In the genomic region with DNA sequence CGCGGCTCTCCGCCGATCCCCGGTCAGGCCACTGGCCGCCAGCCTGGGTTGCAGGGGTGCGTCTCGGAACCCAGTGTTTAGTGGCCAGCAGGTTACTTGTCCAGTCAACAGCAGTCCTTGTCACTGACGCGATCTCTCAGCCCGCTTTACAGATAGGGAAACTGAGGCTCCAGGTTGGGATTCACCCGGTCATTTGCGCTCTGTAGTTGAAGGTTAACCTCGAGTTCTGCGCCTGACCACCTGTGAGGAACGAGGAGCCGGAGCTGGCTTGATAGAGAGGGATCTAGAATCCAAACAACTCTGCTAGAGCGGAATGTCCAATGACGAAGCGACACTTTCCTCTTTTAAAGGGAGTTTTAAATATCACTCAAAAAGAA, we compare ENCODE assay signal across 7 mouse cellular contexts. TPM values are rescaled to one million over a fixed set of nuclear protein-coding genes. Genes with fewer than 3 reads are reported as not detected.
DNase-seq lines count a peak whose midpoint lies in the region; ATAC-seq and TF ChIP-seq lines count a peak whose summit lies in the region.

A gene (minus strand): TSS at position 321 of the 377 bp plus-strand sequence.

- peak within 1 kb of the TSS; percentile 86 for H3K9ac ChIP-seq in ES-Bruce4 (ENCODE audit: low read depth, poor library complexity, severe bottlenecking)
- peak within 1 kb of the TSS; percentile 86 for H3K9ac ChIP-seq in limb, embryonic 12.5 days (replicated peaks)

- no peak for TF ChIP-seq POLR2A in ES-Bruce4 (IDR thresholded peaks at IDR 0.05; ENCODE audit: insufficient read depth, low read length)
- no peak for TF ChIP-seq POLR2A in olfactory bulb, adult 2 months (IDR thresholded peaks at IDR 0.05; ENCODE audit: insufficient read depth, low read depth, low read length)

- DNase-seq in heart, postnatal 36 days: no peak
- DNase-seq in embryo, embryonic 11 days: no peak

- H3K4me2 ChIP-seq in limb, embryonic 12.5 days: peak within 1 kb of the TSS; percentile 78

- H3K79me2 ChIP-seq in C2C12 (ENCODE audit: control insufficient read depth, insufficient read depth): peaks cover 40% of the 10 kb centered on the region

- H3K9me3 ChIP-seq in ES-Bruce4 (replicated peaks; ENCODE audit: control insufficient read depth, insufficient read depth, low read length, poor library complexity, severe bottlenecking): no peaks in the 10 kb centered on the region
- H3K9me3 ChIP-seq in limb, embryonic 12.5 days: no peaks in the 10 kb centered on the region

- no peaks in the 10 kb centered on the region for H3K27me3 ChIP-seq in C2C12 (ENCODE audit: control insufficient read depth, insufficient read depth, insufficient read length)
- H3K27me3 ChIP-seq in ES-Bruce4 (ENCODE audit: control insufficient read depth, insufficient read depth, low read length, poor library complexity, severe bottlenecking): no peaks in the 10 kb centered on the region
- no peaks in the 10 kb centered on the region for H3K27me3 ChIP-seq in limb, embryonic 12.5 days

- no peak for ATAC-seq in erythroid progenitor cell, adult 5-6 weeks (replicated peaks; ENCODE audit: low FRiP score, poor library complexity, severe bottlenecking)
- ATAC-seq in limb, embryonic 12.5 days (ENCODE audit: insufficient number of reproducible peaks, insufficient read depth, low FRiP score, low TSS enrichment, low read depth): no peak

- TF ChIP-seq CTCF in C2C12 (IDR thresholded peaks at IDR 0.05; ENCODE audit: control insufficient read depth, insufficient read depth, insufficient read length): no peak
- TF ChIP-seq CTCF in ES-Bruce4 (IDR thresholded peaks at IDR 0.05; ENCODE audit: low read depth, low read length): no peak
- no peak for TF ChIP-seq CTCF in olfactory bulb, adult 2 months (IDR thresholded peaks at IDR 0.05; ENCODE audit: insufficient read depth, low read depth, low read length)

- intact Hi-C loops in heart, postnatal 36 days (cut with DNase I): loop anchor here (2.0 kb wide), 1 partner anchor 27 kb away; no protein-coding TSS in a partner anchor

- peaks cover 32% of the 10 kb centered on the region for H3K79me3 ChIP-seq in C2C12 (ENCODE audit: low read depth)

- 18% methylated on average over 20 of the region's 20 CpGs for WGBS in limb, embryonic 12.5 days
- 11% methylated on average over 20 of the region's 20 CpGs for WGBS in olfactory bulb, adult 2 months

- H3K4me3 ChIP-seq in C2C12 (ENCODE audit: insufficient read depth, poor library complexity, severe bottlenecking) (peak within 1 kb of the TSS; percentile 56), ES-Bruce4 (ENCODE audit: low read depth, low read length) (peak within 1 kb of the TSS; percentile 80)
- peak within 1 kb of the TSS; percentile 73 for H3K4me3 ChIP-seq in limb, embryonic 12.5 days (replicated peaks)
- peak within 1 kb of the TSS; percentile 72 for H3K4me3 ChIP-seq in olfactory bulb, adult 2 months (ENCODE audit: insufficient read depth, low read depth, low read length)

- H3K36me3 ChIP-seq in C2C12 (ENCODE audit: control insufficient read depth, insufficient read depth) (peaks cover 7% of the 10 kb centered on the region), ES-Bruce4 (ENCODE audit: control insufficient read depth, insufficient read depth, low read length, poor library complexity, severe bottlenecking) (0 out of 2 replicates have a peak, but pooled peaks cover under 1% of the 10 kb centered on the region)
- H3K36me3 ChIP-seq in limb, embryonic 12.5 days: peaks cover 5% of the 10 kb centered on the region; the same call in 1 of the 2 replicates

- H3ac ChIP-seq in C2C12 (ENCODE audit: control insufficient read depth, insufficient read length, low read depth): peak within 1 kb of the TSS; percentile 91

- TF ChIP-seq EP300 in ES-Bruce4 (IDR thresholded peaks at IDR 0.05; ENCODE audit: insufficient read depth, low read depth, low read length): no peak

- H3K27ac ChIP-seq in ES-Bruce4 (ENCODE audit: insufficient read depth, low read length): peak within 1 kb of the TSS; percentile 49
- H3K27ac ChIP-seq in limb, embryonic 12.5 days: peak within 1 kb of the TSS; percentile 98
- peak within 1 kb of the TSS; percentile 89 for H3K27ac ChIP-seq in olfactory bulb, adult 2 months (ENCODE audit: insufficient read depth, low read depth, low read length)

- peaks cover 1% of the 10 kb centered on the region for H3K4me1 ChIP-seq in ES-Bruce4 (ENCODE audit: control insufficient read depth, insufficient read depth, low read length)
- peaks cover 16% of the 10 kb centered on the region for H3K4me1 ChIP-seq in limb, embryonic 12.5 days (replicated peaks)
- peaks cover 2% of the 10 kb centered on the region; the same call in 1 of the 2 replicates for H3K4me1 ChIP-seq in olfactory bulb, adult 2 months (ENCODE audit: control insufficient read depth, insufficient read depth, low read length)

TF ChIP-seq in C2C12, 6 proteins besides CTCF, POLR2A, EP300 and RAD21:
- TF ChIP-seq MAX (IDR thresholded peaks at IDR 0.05) (no peak), FOSL1 (IDR thresholded peaks at IDR 0.05; ENCODE audit: insufficient read depth, low read length, poor library complexity, severe bottlenecking) (no peak), MYOD1 (IDR thresholded peaks at IDR 0.05; ENCODE audit: control insufficient read depth, insufficient read length, low read depth) (no peak), CEBPB (IDR thresholded peaks at IDR 0.05; ENCODE audit: low read depth) (no peak), USF1 (IDR thresholded peaks at IDR 0.05; ENCODE audit: low read depth) (no peak), MYOG (IDR thresholded peaks at IDR 0.05; ENCODE audit: control insufficient read depth, extremely low read depth, insufficient read length) (no peak)

RNA-seq across cellular contexts. Expression of the gene that starts here (rescaled TPM):
- polyA plus RNA-seq in C2C12 (2012; fragmentation: generic; extraction: Trizol) (16.0 TPM), ES-Bruce4 (2011; ENCODE audit: insufficient read depth, insufficient read length, low read depth, missing spikeins) (36.8 and 37.1 TPM in 2 replicates)
- total RNA-seq in erythroid progenitor cell, adult 5-6 weeks (2015; ENCODE audit: low replicate concordance): 14.7 and 16.6 TPM in 2 replicates
- total RNA-seq in erythroid progenitor cell, adult 5-6 weeks (2017; ENCODE audit: low replicate concordance): 31.7 and 38.2 TPM in 2 replicates
- total RNA-seq in heart, postnatal 36 days (2021): 10 to 100 TPM; 30.5 to 32.9 TPM
- 44.4 and 50.6 TPM in 2 replicates for polyA plus RNA-seq in limb, embryonic 12.5 days (2016; fragmentation: Nextera tagmentation; extraction: Ambion mirVana)
- not detected in 2 replicates for polyA plus RNA-seq in olfactory bulb, adult 2 months (2012; ENCODE audit: insufficient read depth, insufficient read length, low replicate concordance, missing spikeins)
